Mouse (Mus musculus): ENCODE results near the gene Plpp7. TPM values are rescaled to one million over a fixed set of nuclear protein-coding genes. Genes with fewer than 3 reads are reported as not detected.

Gene Plpp7
- total and polyA plus RNA-seq, 3 experiments = 0.25 TPM; not detected in 2

GRCm38 (mm10) chr2:32150924-32151659, 55.8 kb downstream of the Plpp7 start, which contains the start of gene Prrc2b:
Gene Prrc2b, plus strand, starts transcription at chr2:32151082.
- peaks cover 0 to under 1% of the 10 kb centered on the region in 2 experiments for H3K36me3 ChIP-seq (replicated peaks in 1 of 2; ENCODE audit: control insufficient read depth in 1 of 2, insufficient read depth in 1 of 2, low read length in 1 of 2)
- no peak for DNase-seq (ENCODE audit: extremely low read depth)
- in situ Hi-C loops (cut with MboI; ENCODE audit: low pct_ligation_motif_present, low pct_unique_long_range_greater_than_20kb, low sequenced_read_pairs) = no loop called here
- peak within 1 kb of the TSS; percentile 84 for H3K9ac ChIP-seq (ENCODE audit: insufficient read depth, low read depth)
- peak within 1 kb of the TSS; percentile 92 for H3K27ac ChIP-seq (ENCODE audit: insufficient read depth, low read depth)
- peaks cover 48% of the 10 kb centered on the region for H3K79me2 ChIP-seq (replicated peaks; ENCODE audit: control insufficient read depth, extremely low read depth, insufficient read depth, poor library complexity, severe bottlenecking)
- H3K4me1 ChIP-seq (ENCODE audit: control insufficient read depth in 1 of 2, insufficient read depth in 2 of 2) = peaks cover 6 to 25% of the 10 kb centered on the region in 2 experiments; a peak in 2 of 4 replicates
- TF ChIP-seq CHD2 (IDR thresholded peaks at IDR 0.05; ENCODE audit: low read length) (no peak), MAFK (IDR thresholded peaks at IDR 0.05; ENCODE audit: insufficient replicate concordance, low read length) (no peak), TCF12 (IDR thresholded peaks at IDR 0.05; ENCODE audit: low read depth, low read length) (peak; percentile 52; the same call in 1 of the 2 replicates), RCOR1 (conservative IDR thresholded peaks at IDR 0.05; ENCODE audit: low read depth, low read length) (no peak), NELFE (IDR thresholded peaks at IDR 0.05; ENCODE audit: low read depth, low read length) (peak; percentile 60; the same call in 1 of the 2 replicates), PAX5 (IDR thresholded peaks at IDR 0.05; ENCODE audit: low read length) (no peak), MAZ (IDR thresholded peaks at IDR 0.05; ENCODE audit: low read depth, low read length) (peak; percentile 96), UBTF (IDR thresholded peaks at IDR 0.05; ENCODE audit: low read depth, low read length) (peak; percentile 91; the same call in 1 of the 2 replicates), ZMIZ1 (IDR thresholded peaks at IDR 0.05; ENCODE audit: low read depth, low read length) (peak; percentile 72; the same call in 1 of the 2 replicates), SIN3A (IDR thresholded peaks at IDR 0.05; ENCODE audit: low read length) (0 out of 2 replicates have a peak, but pooled peaks have one; percentile 8), POLR2A (IDR thresholded peaks at IDR 0.05; ENCODE audit: low read depth, low read length) (peak; percentile 67)
- peak within 1 kb of the TSS; percentile 62; the same call in 1 of the 2 replicates for H3K4me2 ChIP-seq (ENCODE audit: insufficient read depth, low read depth, poor library complexity, severe bottlenecking)
- peak within 1 kb of the TSS; percentile 73 to 79 (median 76) for H3K4me3 ChIP-seq (replicated peaks in 1 of 3; ENCODE audit: low read depth in 2 of 3, low read length in 2 of 3, poor library complexity in 1 of 3)
- H3K9me3 ChIP-seq (replicated peaks; ENCODE audit: low read length) = no peaks in the 10 kb centered on the region
- dilution Hi-C loops (cut with MboI; ENCODE audit: extremely low pct_ligation_motif_present, extremely low pct_unique_long_range_greater_than_20kb, low sequenced_read_pairs) = no loop called here
- H3K27me3 ChIP-seq (replicated peaks) = no peaks in the 10 kb centered on the region

GRCm38 (mm10) chr2:32151660-32152366, 56.5 kb downstream of the Plpp7 start:
- no peaks in the 10 kb centered on the region for H3K27me3 ChIP-seq (replicated peaks)
- H3K27ac ChIP-seq (ENCODE audit: insufficient read depth, low read depth) = peak overlapping the region; percentile 92
- dilution Hi-C loops (cut with MboI; ENCODE audit: extremely low pct_ligation_motif_present, extremely low pct_unique_long_range_greater_than_20kb, low sequenced_read_pairs) (no loop called here), in situ Hi-C loops (cut with MboI; ENCODE audit: low pct_ligation_motif_present, low pct_unique_long_range_greater_than_20kb, low sequenced_read_pairs) (no loop called here)
- H3K9me3 ChIP-seq (replicated peaks; ENCODE audit: low read length) = no peaks in the 10 kb centered on the region
- peak overlapping the region; percentile 87; the same call in 1 of the 2 replicates for H3K4me2 ChIP-seq (ENCODE audit: insufficient read depth, low read depth, poor library complexity, severe bottlenecking)
- DNase-seq (ENCODE audit: extremely low read depth) = no peak
- peak overlapping the region; percentile 73 to 79 (median 76) for H3K4me3 ChIP-seq (replicated peaks in 1 of 3; ENCODE audit: low read depth in 2 of 3, low read length in 2 of 3, poor library complexity in 1 of 3)
- H3K36me3 ChIP-seq (replicated peaks in 1 of 2; ENCODE audit: control insufficient read depth in 1 of 2, insufficient read depth in 1 of 2, low read length in 1 of 2) = peaks cover 0 to 8% of the 10 kb centered on the region in 2 experiments
- H3K9ac ChIP-seq (ENCODE audit: insufficient read depth, low read depth) = peak overlapping the region; percentile 84
- H3K4me1 ChIP-seq (ENCODE audit: control insufficient read depth in 1 of 2, insufficient read depth in 2 of 2) = peaks cover 8 to 29% of the 10 kb centered on the region in 2 experiments
- peaks cover 55% of the 10 kb centered on the region for H3K79me2 ChIP-seq (replicated peaks; ENCODE audit: control insufficient read depth, extremely low read depth, insufficient read depth, poor library complexity, severe bottlenecking)
- TF ChIP-seq MAZ (IDR thresholded peaks at IDR 0.05; ENCODE audit: low read depth, low read length) (no peak), TCF12 (IDR thresholded peaks at IDR 0.05; ENCODE audit: low read depth, low read length) (peak; percentile 26; the same call in 1 of the 2 replicates), UBTF (IDR thresholded peaks at IDR 0.05; ENCODE audit: low read depth, low read length) (0 out of 2 replicates have a peak, but pooled peaks have one; percentile 27), CTCF (conservative IDR thresholded peaks at IDR 0.05 in 1 of 2, IDR thresholded peaks at IDR 0.05 in 1 of 2; ENCODE audit: low read depth in 2 of 2, low read length in 2 of 2) (no peak), JUND (conservative IDR thresholded peaks at IDR 0.05; ENCODE audit: low read depth, low read length) (no peak), SIN3A (IDR thresholded peaks at IDR 0.05; ENCODE audit: low read length) (peak; percentile 55; the same call in 1 of the 2 replicates), HCFC1 (IDR thresholded peaks at IDR 0.05; ENCODE audit: low read depth, low read length) (no peak), MEF2A (IDR thresholded peaks at IDR 0.05; ENCODE audit: borderline replicate concordance, low read depth, low read length) (no peak), KAT2A (IDR thresholded peaks at IDR 0.05; ENCODE audit: insufficient replicate concordance, low read length) (no peak), IRF4 (IDR thresholded peaks at IDR 0.05; ENCODE audit: low read depth, low read length) (no peak), ETS1 (conservative IDR thresholded peaks at IDR 0.05; ENCODE audit: low read depth, low read length) (no peak; the same call in 1 of the 2 replicates), PAX5 (IDR thresholded peaks at IDR 0.05; ENCODE audit: low read length) (no peak), NELFE (IDR thresholded peaks at IDR 0.05; ENCODE audit: low read depth, low read length) (no peak), ZMIZ1 (IDR thresholded peaks at IDR 0.05; ENCODE audit: low read depth, low read length) (0 out of 2 replicates have a peak, but pooled peaks have one; percentile 19), ELF1 (IDR thresholded peaks at IDR 0.05; ENCODE audit: low read depth, low read length) (no peak), USF1 (IDR thresholded peaks at IDR 0.05; ENCODE audit: low read depth, low read length) (no peak), MXI1 (IDR thresholded peaks at IDR 0.05; ENCODE audit: low read depth, low read length) (peak; percentile 74; the same call in 1 of the 2 replicates), USF2 (conservative IDR thresholded peaks at IDR 0.05; ENCODE audit: low read depth, low read length) (no peak), MYC (IDR thresholded peaks at IDR 0.05; ENCODE audit: low read depth, low read length) (peak; percentile 58), ZKSCAN1 (IDR thresholded peaks at IDR 0.05; ENCODE audit: borderline replicate concordance, low read depth, low read length) (no peak), CHD2 (IDR thresholded peaks at IDR 0.05; ENCODE audit: low read length) (no peak), CHD1 (IDR thresholded peaks at IDR 0.05; ENCODE audit: low read depth, low read length) (no peak), ZC3H11A (IDR thresholded peaks at IDR 0.05; ENCODE audit: low read depth, low read length) (no peak), NRF1 (IDR thresholded peaks at IDR 0.05; ENCODE audit: low read depth, low read length) (0 out of 2 replicates have a peak, but pooled peaks have one; percentile 9)

All from CH12.LX (cell line).